Mouse (Mus musculus) heart, embryonic 11.5 days (tissue): ENCODE measurements around the gene Lep. TPM values are rescaled to one million over a fixed set of nuclear protein-coding genes. Genes with fewer than 3 reads are reported as not detected.

Source experiments
- ATAC-seq: fragments of 200-750 bp; cut with Nextera tagmentation; replicated peaks from 2 replicates; pipeline ENCODE4 v1.8.0; 2017; ENCODE audit warnings: moderate library complexity; ENCODE audit not compliant: insufficient number of reproducible peaks, low FRiP score, low TSS enrichment
- H3K27ac ChIP-seq: fragments of 300-500 bp; sonication (generic); 2 replicates; pipeline ENCODE4 v1.5.1; 2014; ENCODE audit warnings: mild to moderate bottlenecking, low read depth, low read length
- H3K27me3 ChIP-seq: fragments of 300-500 bp; sonication (generic); 2 replicates; pipeline ENCODE4 v1.6.1; 2014; ENCODE audit warnings: mild to moderate bottlenecking, low read length, mixed read lengths; ENCODE audit not compliant: control insufficient read depth, insufficient read depth
- H3K36me3 ChIP-seq: fragments of 300-500 bp; sonication (generic); 2 replicates; pipeline ENCODE4 v1.6.1; 2014; ENCODE audit warnings: mild to moderate bottlenecking, low read length, moderate library complexity, mixed read lengths; ENCODE audit not compliant: control insufficient read depth, insufficient read depth
- H3K4me1 ChIP-seq: fragments of 300-500 bp; sonication (generic); 2 replicates; pipeline ENCODE4 v1.6.1; 2014; ENCODE audit warnings: low read length; ENCODE audit not compliant: control insufficient read depth, insufficient read depth
- H3K4me2 ChIP-seq: fragments of 300-500 bp; sonication (generic); 2 replicates; pipeline ENCODE4 v1.6.1; 2014; ENCODE audit warnings: mild to moderate bottlenecking, moderate library complexity
- H3K4me3 ChIP-seq: fragments of 300-500 bp; sonication (generic); 2 replicates; pipeline ENCODE4 v1.5.1; 2014; ENCODE audit warnings: low read depth, low read length
- H3K9ac ChIP-seq: fragments of 300-500 bp; sonication (generic); 2 replicates; pipeline ENCODE4 v1.6.1; 2014; ENCODE audit warnings: mild to moderate bottlenecking, low read depth, low read length, moderate library complexity
- H3K9me3 ChIP-seq: fragments of 300-500 bp; sonication (generic); replicated peaks from 2 replicates; pipeline ENCODE4 v1.6.1; 2016; ENCODE audit warnings: low read length; ENCODE audit not compliant: control insufficient read depth
- WGBS: fragments of 180-500 bp; shearing (Covaris S2); extraction: QIAGEN DNeasy Blood & Tissue Kit; methylation state at CpG from one replicate; pipeline ENCODE4 v1.1.7; 2014; ENCODE audit not compliant: insufficient replicate concordance; 5-methylcytosine and 5-hydroxymethylcytosine counted together
- microRNA-seq: library from miRNA; unstranded; fragments of <30 nt; microRNA quantifications from one replicate; pipeline ENCODE4, GENCODE M21; 2016; ENCODE audit warnings: borderline number of aligned reads
- polyA plus RNA-seq: library from polyadenylated mRNA; unstranded; fragments of >200 nt; fragmentation: Nextera tagmentation; extraction: Ambion mirVana; gene quantifications from 2 replicates; pipeline ENCODE4 v1.2.1, GENCODE M21; 2014

The Lep gene
- polyA plus RNA-seq, 1 experiment from 2014 or later, result not detected

GRCm38 (mm10) chr6:29115756-29116155, 55.7 kb downstream of the Lep start:
- ATAC-seq, result no peak
- Histone ChIP-seq H3K4me2 (no peak overlapping the region), H3K36me3 (no peaks in the 10 kb centered on the region), H3K27me3 (no peaks in the 10 kb centered on the region), H3K9me3 (peaks cover 8% of the 10 kb centered on the region), H3K4me3 (no peak overlapping the region), H3K4me1 (no peaks in the 10 kb centered on the region), H3K27ac (no peak overlapping the region), H3K9ac (no peak overlapping the region)
- WGBS, result 57% methylated on average over 7 of the region's 7 CpGs

GRCm38 (mm10) chr6:29117417-29118104, 57.5 kb downstream of the Lep start:
- no peak overlapping the region for H3K4me2 ChIP-seq
- H3K4me1 ChIP-seq, result no peaks in the 10 kb centered on the region
- no peaks in the 10 kb centered on the region for H3K36me3 ChIP-seq
- no peak for ATAC-seq
- no peak overlapping the region for H3K9ac ChIP-seq
- no peaks in the 10 kb centered on the region for H3K27me3 ChIP-seq
- 69% methylated on average over 7 of the region's 7 CpGs for WGBS
- no peak overlapping the region for H3K4me3 ChIP-seq
- no peak overlapping the region for H3K27ac ChIP-seq
- no peaks in the 10 kb centered on the region for H3K9me3 ChIP-seq

DNA sequence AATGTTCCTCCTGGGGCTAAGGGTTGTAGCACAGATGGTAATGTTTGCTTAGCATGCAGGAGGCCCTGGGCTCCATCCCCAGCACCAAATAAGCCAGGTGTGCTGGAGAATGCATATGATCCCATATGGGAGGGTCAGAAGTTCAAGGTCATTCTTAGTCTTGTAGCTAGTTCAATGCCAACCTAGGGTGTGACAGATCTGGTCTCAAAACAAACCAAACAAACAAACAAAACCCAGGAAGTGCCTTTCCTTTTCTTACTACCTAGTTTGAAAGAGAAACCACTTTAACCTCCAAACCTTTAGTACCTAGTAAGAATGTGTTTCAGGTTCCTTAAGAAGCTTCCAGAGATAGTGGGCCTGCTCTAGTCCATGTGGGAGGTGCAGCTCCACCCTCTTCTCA, 58.2 kb downstream of the Lep start:
- Histone ChIP-seq H3K27me3 (no peaks in the 10 kb centered on the region), H3K27ac (no peak overlapping the region), H3K4me1 (no peaks in the 10 kb centered on the region), H3K4me2 (no peak overlapping the region), H3K36me3 (no peaks in the 10 kb centered on the region), H3K9me3 (no peaks in the 10 kb centered on the region), H3K9ac (no peak overlapping the region), H3K4me3 (no peak overlapping the region)
- no peak for ATAC-seq

GRCm38 (mm10) chr6:29118963-29119362, 58.9 kb downstream of the Lep start:
- Histone ChIP-seq H3K9ac (no peak overlapping the region), H3K4me2 (no peak overlapping the region), H3K36me3 (no peaks in the 10 kb centered on the region), H3K9me3 (no peaks in the 10 kb centered on the region), H3K4me1 (no peaks in the 10 kb centered on the region), H3K27ac (no peak overlapping the region), H3K4me3 (no peak overlapping the region), H3K27me3 (no peaks in the 10 kb centered on the region)
- no peak for ATAC-seq
- WGBS, result 69% methylated on average over 4 of the region's 4 CpGs

GRCm38 (mm10) chr6:29119990-29120389, 60.0 kb downstream of the Lep start:
- no peaks in the 10 kb centered on the region for H3K36me3 ChIP-seq
- no peak for ATAC-seq
- no peaks in the 10 kb centered on the region for H3K4me1 ChIP-seq
- no peak overlapping the region for H3K4me3 ChIP-seq
- H3K9me3 ChIP-seq, result no peaks in the 10 kb centered on the region
- no peak overlapping the region for H3K4me2 ChIP-seq
- no peaks in the 10 kb centered on the region for H3K27me3 ChIP-seq
- H3K9ac ChIP-seq, result no peak overlapping the region
- H3K27ac ChIP-seq, result no peak overlapping the region
- 78% methylated on average over 13 of the region's 13 CpGs for WGBS

Small RNA genes within 50 kb of the gene (microRNA-seq; reads per million reads assigned to microRNA genes)
- 3.6 reads per million, percentile 33 among the genes with 10 or more reads in this experiment for gene Mir129-1

Other genes starting within 250 kb of the Lep start
- gene Lrrc4, start 228.5 kb upstream of the Lep start, polyA plus RNA-seq, result 1.1 TPM in 2 replicates
- gene Rbm28, start 104.8 kb downstream of the Lep start, polyA plus RNA-seq, result 39.9 and 43.0 TPM in 2 replicates
- 1.6 and 1.8 TPM in 2 replicates for gene Prrt4, start 119.4 kb downstream of the Lep start, polyA plus RNA-seq
- 34.3 and 40.4 TPM in 2 replicates for gene Impdh1, start 156.1 kb downstream of the Lep start, polyA plus RNA-seq
- 23.4 and 27.4 TPM in 2 replicates for gene Hilpda, start 212.3 kb downstream of the Lep start, polyA plus RNA-seq
- 0.53 TPM in 1 of 2 replicates, not detected in the other for gene Fam71f2, start 219.4 kb downstream of the Lep start, polyA plus RNA-seq